Mouse (Mus musculus) ES-Bruce4 (cell line): ENCODE data around the gene Ptpn12. TPM values are rescaled to one million over a fixed set of nuclear protein-coding genes. Genes with fewer than 3 reads are reported as not detected.

ENCODE experiments used
- H3K27ac ChIP-seq: 2 replicates; pipeline ENCODE4 v1.5.1; 2012; ENCODE audit warnings: low read length, inconsistent platforms; ENCODE audit not compliant: insufficient read depth
- H3K27me3 ChIP-seq: 2 replicates; pipeline ENCODE4 v1.6.1; 2012; ENCODE audit warnings: mild to moderate bottlenecking, low read length, inconsistent platforms; ENCODE audit not compliant: control insufficient read depth, poor library complexity, insufficient read depth, severe bottlenecking
- H3K36me3 ChIP-seq: 2 replicates; pipeline ENCODE4 v1.6.1; 2012; ENCODE audit warnings: inconsistent platforms, mild to moderate bottlenecking, low read length, moderate library complexity; ENCODE audit not compliant: control insufficient read depth, poor library complexity, insufficient read depth, severe bottlenecking
- H3K4me1 ChIP-seq: one replicate; pipeline ENCODE4 v1.8.1; 2011; ENCODE audit warnings: low read length; ENCODE audit not compliant: control insufficient read depth, insufficient read depth
- H3K4me3 ChIP-seq: 2 replicates; pipeline ENCODE4 v1.5.1; 2011; ENCODE audit warnings: low read depth, mild to moderate bottlenecking, low read length
- H3K9ac ChIP-seq: 2 replicates; pipeline ENCODE4 v1.6.1; 2012; ENCODE audit warnings: low read depth, mild to moderate bottlenecking, inconsistent platforms; ENCODE audit not compliant: poor library complexity, severe bottlenecking
- H3K9me3 ChIP-seq: replicated peaks from 2 replicates; pipeline ENCODE4 v1.6.1; 2012; ENCODE audit warnings: mild to moderate bottlenecking, low read length, inconsistent platforms; ENCODE audit not compliant: control insufficient read depth, poor library complexity, insufficient read depth, severe bottlenecking
- CTCF ChIP-seq: IDR thresholded peaks from one replicate; pipeline ENCODE4 v1.8.1; 2011; ENCODE audit warnings: low read depth, low read length
- EP300 ChIP-seq: IDR thresholded peaks from 2 replicates; pipeline ENCODE4 v1.6.1; 2011; ENCODE audit warnings: low read depth, low read length; ENCODE audit not compliant: insufficient read depth
- POLR2A ChIP-seq: IDR thresholded peaks from one replicate; pipeline ENCODE4 v1.8.1; 2011; ENCODE audit warnings: low read length; ENCODE audit not compliant: insufficient read depth
- polyA plus RNA-seq: library from polyadenylated mRNA; stranded (reverse); fragments of >200 nt; gene quantifications from 2 replicates; pipeline ENCODE4 v1.2.4, GENCODE M21; 2011; ENCODE audit warnings: low read depth; ENCODE audit not compliant: missing spikeins, insufficient read depth, insufficient read length

Gene Ptpn12
- polyA plus RNA-seq, 1 experiment = 42.7 TPM

GRCm38 (mm10) chr5:20998427-20998826, 57.3 kb downstream of the Ptpn12 start:
- Histone ChIP-seq H3K4me3 (no peak overlapping the region), H3K36me3 (peaks cover 9% of the 10 kb centered on the region), H3K27ac (no peak overlapping the region), H3K4me1 (no peaks in the 10 kb centered on the region), H3K27me3 (no peaks in the 10 kb centered on the region), H3K9me3 (no peaks in the 10 kb centered on the region), H3K9ac (no peak overlapping the region)
- TF ChIP-seq CTCF = no peak
- TF ChIP-seq EP300 = no peak
- no peak for TF ChIP-seq POLR2A

DNA sequence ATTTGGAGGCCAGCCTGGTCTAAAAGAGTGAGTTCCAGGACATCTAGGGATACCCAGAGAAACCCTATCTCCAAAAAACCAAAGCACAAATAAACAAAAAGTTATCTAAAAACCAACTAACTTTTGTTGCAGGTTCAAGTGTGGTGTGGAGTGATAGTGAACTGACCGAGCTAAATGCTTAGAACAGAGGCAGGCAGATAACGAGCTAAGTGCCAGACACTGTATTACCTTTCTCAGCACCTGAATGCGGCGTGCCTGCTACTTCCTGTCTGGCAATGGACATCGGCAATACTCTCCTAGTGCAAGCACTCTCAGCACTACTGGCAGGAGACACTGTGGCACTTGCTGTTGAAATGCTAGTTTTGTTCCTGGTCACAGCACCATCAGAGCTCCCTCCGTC, 58.2 kb downstream of the Ptpn12 start:
- no peaks in the 10 kb centered on the region for H3K27me3 ChIP-seq
- H3K4me3 ChIP-seq = no peak overlapping the region
- H3K36me3 ChIP-seq = peaks cover 9% of the 10 kb centered on the region
- no peak overlapping the region for H3K9ac ChIP-seq
- H3K4me1 ChIP-seq = no peaks in the 10 kb centered on the region
- no peaks in the 10 kb centered on the region for H3K9me3 ChIP-seq
- TF ChIP-seq POLR2A (no peak), EP300 (no peak), CTCF (no peak)
- no peak overlapping the region for H3K27ac ChIP-seq

DNA sequence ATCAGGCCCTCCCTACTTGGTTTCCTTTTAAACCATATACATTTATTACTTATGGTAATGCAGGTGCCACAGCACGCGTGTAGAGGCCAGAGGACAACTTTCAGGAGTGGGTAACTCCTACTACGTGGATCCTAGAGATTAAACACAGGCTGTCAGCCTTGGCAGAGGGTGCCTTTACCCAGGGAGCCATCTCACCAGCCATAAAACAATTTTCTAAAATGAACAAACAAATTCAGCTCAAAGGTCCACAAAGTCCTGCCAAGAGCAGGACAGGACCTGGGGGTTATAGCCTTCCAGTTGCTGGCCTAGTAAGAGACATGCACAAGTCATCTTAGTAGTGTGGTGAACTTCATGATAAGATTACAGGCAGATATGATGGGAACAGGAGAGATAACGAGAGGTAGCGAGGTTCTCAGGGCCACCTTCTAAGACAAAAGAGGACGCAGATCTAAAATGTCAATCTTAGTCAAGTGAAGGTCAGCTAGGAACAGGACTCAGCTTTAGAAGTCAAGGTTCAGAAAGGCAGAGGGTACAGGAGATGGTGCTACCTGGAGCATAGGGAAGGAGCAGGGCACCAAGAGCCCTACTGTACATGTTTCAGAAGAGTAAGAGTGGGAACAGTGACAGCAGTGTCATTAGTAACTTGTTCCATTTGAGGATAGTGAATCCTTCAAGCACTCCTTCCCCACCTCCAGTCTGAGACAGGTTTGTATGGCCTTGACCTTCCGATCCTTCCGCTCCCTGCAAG, 65.5 kb downstream of the Ptpn12 start:
- H3K4me1 ChIP-seq = no peaks in the 10 kb centered on the region
- no peak overlapping the region for H3K27ac ChIP-seq
- H3K9ac ChIP-seq = no peak overlapping the region
- TF ChIP-seq CTCF (no peak), EP300 (no peak), POLR2A (no peak)
- no peaks in the 10 kb centered on the region for H3K27me3 ChIP-seq
- H3K9me3 ChIP-seq = no peaks in the 10 kb centered on the region
- peaks cover 2% of the 10 kb centered on the region; the same call in 1 of the 2 replicates for H3K36me3 ChIP-seq
- H3K4me3 ChIP-seq = no peak overlapping the region

GRCm38 (mm10) chr5:20986271-20986670, 69.4 kb downstream of the Ptpn12 start:
- Histone ChIP-seq H3K36me3 (peaks cover 2% of the 10 kb centered on the region; the same call in 1 of the 2 replicates), H3K4me1 (no peaks in the 10 kb centered on the region), H3K9ac (no peak overlapping the region), H3K27ac (no peak overlapping the region), H3K4me3 (no peak overlapping the region), H3K9me3 (no peaks in the 10 kb centered on the region), H3K27me3 (no peaks in the 10 kb centered on the region)
- TF ChIP-seq POLR2A (no peak), CTCF (no peak), EP300 (no peak)

GRCm38 (mm10) chr5:20983505-20983904, 72.2 kb downstream of the Ptpn12 start:
- H3K36me3 ChIP-seq = no peaks in the 10 kb centered on the region; the same call in 1 of the 2 replicates
- H3K27me3 ChIP-seq = no peaks in the 10 kb centered on the region
- no peak overlapping the region for H3K4me3 ChIP-seq
- TF ChIP-seq EP300 (no peak), POLR2A (no peak), CTCF (no peak)
- H3K9ac ChIP-seq = no peak overlapping the region
- H3K9me3 ChIP-seq = no peaks in the 10 kb centered on the region
- H3K4me1 ChIP-seq = no peaks in the 10 kb centered on the region
- no peak overlapping the region for H3K27ac ChIP-seq

DNA sequence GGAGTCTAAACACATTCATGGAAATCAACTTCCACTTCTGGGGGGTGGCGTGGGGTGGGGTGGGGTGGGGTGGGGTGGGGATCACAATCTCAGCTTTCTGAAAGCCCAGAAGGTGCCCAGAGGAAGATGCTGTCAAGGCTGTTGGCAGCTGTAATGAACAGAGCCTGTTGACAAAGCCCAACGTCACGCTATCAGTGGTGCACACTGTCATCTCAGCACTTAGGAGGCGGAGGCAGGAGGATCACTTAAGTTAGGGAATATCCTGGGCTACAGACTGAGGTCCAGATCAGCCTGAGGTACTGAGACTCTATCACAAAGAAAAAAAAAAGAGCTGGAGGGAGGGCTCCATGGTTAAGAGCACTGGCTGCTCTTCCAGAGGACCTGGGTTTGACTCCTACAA, 81.0 kb downstream of the Ptpn12 start:
- H3K9me3 ChIP-seq = no peaks in the 10 kb centered on the region
- no peaks in the 10 kb centered on the region for H3K27me3 ChIP-seq
- H3K4me1 ChIP-seq = peaks cover 7% of the 10 kb centered on the region
- TF ChIP-seq EP300 = no peak
- TF ChIP-seq POLR2A = no peak
- TF ChIP-seq CTCF = no peak
- no peak overlapping the region for H3K4me3 ChIP-seq
- no peak overlapping the region for H3K9ac ChIP-seq
- no peaks in the 10 kb centered on the region for H3K36me3 ChIP-seq
- H3K27ac ChIP-seq = no peak overlapping the region
